9 mouse cellular contexts compared by ENCODE assay signal in genomic region chr11:72132266-72132665, GRCm38 (mm10). TPM values are rescaled to one million over a fixed set of nuclear protein-coding genes. Genes with fewer than 3 reads are reported as not detected.
DNase-seq lines count a peak whose midpoint lies in the region; TF ChIP-seq lines count a peak whose summit lies in the region.
"Had no signal": no experiment of that assay in that cellular context is flagged by ENCODE, and none has a peak within 500 bp of the region (broad histone marks: within the 10 kb centered on the region; RNA-seq: fewer than 3 reads in every experiment).

No protein-coding gene starts in this region.

- no peak for TF ChIP-seq CTCF in cerebellum, adult 2 months (IDR thresholded peaks at IDR 0.05; ENCODE audit: borderline replicate concordance, insufficient read depth, low read depth, low read length)

- intact Hi-C loops in heart, postnatal 14 days (cut with DNase I) = no loop called here

- no peak overlapping the region for H3K4me3 ChIP-seq in heart, embryonic 10.5 days
- H3K4me3 ChIP-seq in cerebellum, adult 2 months (replicated peaks; ENCODE audit: insufficient read depth, low read depth, low read length) = no peak overlapping the region
- H3K4me3 ChIP-seq: liver, embryonic 15.5 days had no signal

- H3K4me1 ChIP-seq in heart, embryonic 10.5 days = peaks cover 58% of the 10 kb centered on the region
- H3K4me1 ChIP-seq in cerebellum, adult 2 months (ENCODE audit: control insufficient read depth, insufficient read depth, low read length) = peaks cover 54% of the 10 kb centered on the region

- H3K27me3 ChIP-seq in heart, embryonic 10.5 days (ENCODE audit: insufficient read depth, poor library complexity, severe bottlenecking) = peaks cover 61% of the 10 kb centered on the region
- no peaks in the 10 kb centered on the region for H3K27me3 ChIP-seq in cerebellum, adult 2 months (ENCODE audit: control insufficient read depth, insufficient read depth, low read length)

- TF ChIP-seq POLR2A in cerebellum, adult 2 months (IDR thresholded peaks at IDR 0.05; ENCODE audit: borderline replicate concordance, insufficient read depth, low read length) = no peak

- no peak overlapping the region; the same call in 1 of the 2 replicates for H3K27ac ChIP-seq in heart, embryonic 10.5 days
- H3K27ac ChIP-seq in cerebellum, adult 2 months (ENCODE audit: insufficient read depth, low read length) = peak overlapping the region; percentile 46
- H3K27ac ChIP-seq: liver, embryonic 15.5 days had no signal

- H3K36me3 ChIP-seq in heart, embryonic 10.5 days = no peaks in the 10 kb centered on the region
- H3K36me3 ChIP-seq: liver, embryonic 15.5 days had no signal

- WGBS in heart, embryonic 10.5 days = 14% methylated on average over 3 of the region's 3 CpGs
- WGBS in cerebellum, adult 2 months = 1% methylated on average over 3 of the region's 3 CpGs

- no peaks in the 10 kb centered on the region for H3K9me3 ChIP-seq in heart, embryonic 10.5 days
- H3K9me3 ChIP-seq: liver, embryonic 15.5 days had no signal

- peak; percentile 97 for DNase-seq in heart, adult 11 months
- no peak for DNase-seq in heart, embryonic 10.5 days (ENCODE audit: low spot score)
- peak; percentile 70 for DNase-seq in 3134 (ENCODE audit: extremely low read depth, insufficient read length, low spot score)
- peak; percentile 85 to 86 for DNase-seq in cerebellum, adult 2 months
- peak; percentile 78 for DNase-seq in heart, postnatal 14 days
- DNase-seq in lung, postnatal 25 days (ENCODE audit: low spot score) = peak; percentile 88
- DNase-seq in B cell, adult 2 months = no peak
- DNase-seq in thymus, postnatal 4 days = no peak

RNA-seq across cellular contexts. Expression of gene Pitpnm3, which starts 3.3 kb away (rescaled TPM):
- polyA plus RNA-seq in heart, embryonic 10.5 days (2016; fragmentation: Nextera tagmentation; extraction: Ambion mirVana) = 0.09 and 0.20 TPM in 2 replicates
- polyA plus RNA-seq in cerebellum, adult 2 months (2012; rRNA removed) = 55.9 and 62.9 TPM in 2 replicates
- total RNA-seq in heart, postnatal 14 days (2021) = 1 to 10 TPM; 1.3 to 1.6 TPM
- polyA plus RNA-seq: liver, embryonic 15.5 days had no signal

Comparison
In these comparisons a context has a peak if more than half of its experiments do, and no peak if none do; other contexts are left out.
1. DNase-seq: peak in heart, adult 11 months (single experiment), 3134 (single experiment), cerebellum, adult 2 months (2 of 2), heart, postnatal 14 days (2 of 2) and lung, postnatal 25 days (single experiment); none in heart, embryonic 10.5 days (single experiment), B cell, adult 2 months (0 of 2) and thymus, postnatal 4 days (single experiment).
2. RNA of gene Pitpnm3, which starts 3.3 kb away (polyA plus RNA-seq): 55.9 to 62.9 TPM in cerebellum, adult 2 months; 0.09 to 0.20 TPM in heart, embryonic 10.5 days; every median in the first group is over 10 times any median in the second.